Mouse (Mus musculus) heart, embryonic 16.5 days (tissue): ENCODE results near the gene Frmd7. TPM values are rescaled to one million over a fixed set of nuclear protein-coding genes. Genes with fewer than 3 reads are reported as not detected.

ENCODE experiments used
- ATAC-seq: fragments of 200-750 bp; cut with Nextera tagmentation; replicated peaks from 2 replicates; pipeline ENCODE4 v1.8.0; 2017; ENCODE audit warnings: moderate number of reproducible peaks; ENCODE audit not compliant: insufficient read depth, low FRiP score; ENCODE audit errors: extremely low read depth
- H3K27ac ChIP-seq: fragments of 300-500 bp; sonication (generic); 2 replicates; pipeline ENCODE4 v1.5.1; 2014; ENCODE audit warnings: mild to moderate bottlenecking, low read length, control low read depth, moderate library complexity
- H3K27me3 ChIP-seq: fragments of 300-500 bp; sonication (generic); 2 replicates; pipeline ENCODE4 v1.6.1; 2014; ENCODE audit warnings: low read length, mixed read lengths; ENCODE audit not compliant: control insufficient read depth, insufficient read depth
- H3K36me3 ChIP-seq: fragments of 300-500 bp; sonication (generic); 2 replicates; pipeline ENCODE4 v1.6.1; 2014; ENCODE audit not compliant: control insufficient read depth, insufficient read depth
- H3K4me1 ChIP-seq: fragments of 300-500 bp; sonication (generic); 2 replicates; pipeline ENCODE4 v1.6.1; 2014; ENCODE audit warnings: low read length, mixed read lengths; ENCODE audit not compliant: control insufficient read depth, insufficient read depth
- H3K4me2 ChIP-seq: fragments of 300-500 bp; sonication (generic); 2 replicates; pipeline ENCODE4 v1.6.1; 2014; ENCODE audit warnings: low read depth, mild to moderate bottlenecking, control low read depth, low read length
- H3K4me3 ChIP-seq: fragments of 300-500 bp; sonication (generic); 2 replicates; pipeline ENCODE4 v1.5.1; 2014; ENCODE audit warnings: mild to moderate bottlenecking, control low read depth, low read length
- H3K9ac ChIP-seq: fragments of 300-500 bp; sonication (generic); 2 replicates; pipeline ENCODE4 v1.6.1; 2014; ENCODE audit warnings: low read length, control low read depth
- H3K9me3 ChIP-seq: fragments of 300-500 bp; sonication (generic); replicated peaks from 2 replicates; pipeline ENCODE4 v1.6.1; 2016; ENCODE audit warnings: low read length; ENCODE audit not compliant: control insufficient read depth
- WGBS: fragments of 180-500 bp; shearing (Covaris S2); extraction: QIAGEN DNeasy Blood & Tissue Kit; methylation state at CpG from one replicate; pipeline ENCODE4 v1.1.7; 2014; 5-methylcytosine and 5-hydroxymethylcytosine counted together
- polyA plus RNA-seq: library from polyadenylated mRNA; unstranded; fragments of >200 nt; fragmentation: Nextera tagmentation; extraction: Ambion mirVana; gene quantifications from 2 replicates; pipeline ENCODE4 v1.2.1, GENCODE M21; 2015

Frmd7 gene
- polyA plus RNA-seq = 0.09 and 0.21 TPM in 2 replicates

DNA sequence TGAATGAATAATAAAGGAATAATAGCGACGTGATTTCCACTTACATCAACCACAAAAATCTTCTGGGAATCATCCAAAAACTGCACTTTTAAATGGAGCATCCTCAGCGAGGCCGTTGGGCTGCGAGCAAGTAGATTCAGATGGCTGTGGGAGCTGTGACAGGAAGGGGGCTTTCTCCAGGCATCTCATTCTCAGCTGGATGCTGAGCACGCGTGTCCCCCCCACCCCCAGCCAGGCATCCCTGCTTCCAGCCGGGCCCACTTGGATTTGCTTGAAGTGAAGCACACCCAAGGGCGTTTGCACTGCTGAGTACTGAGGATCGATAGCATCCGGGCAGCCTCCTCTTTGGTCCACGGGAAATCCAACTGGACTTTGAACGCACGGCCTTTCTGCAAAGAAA, at the start of gene Frmd7:
Gene Frmd7, minus strand, starts transcription at position 101 of the 400 bp plus-strand sequence.
- no peak within 1 kb of the TSS for H3K4me2 ChIP-seq
- H3K27ac ChIP-seq = no peak within 1 kb of the TSS
- H3K9me3 ChIP-seq = no peaks in the 10 kb centered on the region
- 75% methylated on average over 14 of the region's 14 CpGs for WGBS
- ATAC-seq = no peak
- no peak within 1 kb of the TSS for H3K4me3 ChIP-seq
- no peak within 1 kb of the TSS for H3K9ac ChIP-seq
- no peaks in the 10 kb centered on the region for H3K4me1 ChIP-seq
- H3K27me3 ChIP-seq = no peaks in the 10 kb centered on the region
- H3K36me3 ChIP-seq = no peaks in the 10 kb centered on the region

DNA sequence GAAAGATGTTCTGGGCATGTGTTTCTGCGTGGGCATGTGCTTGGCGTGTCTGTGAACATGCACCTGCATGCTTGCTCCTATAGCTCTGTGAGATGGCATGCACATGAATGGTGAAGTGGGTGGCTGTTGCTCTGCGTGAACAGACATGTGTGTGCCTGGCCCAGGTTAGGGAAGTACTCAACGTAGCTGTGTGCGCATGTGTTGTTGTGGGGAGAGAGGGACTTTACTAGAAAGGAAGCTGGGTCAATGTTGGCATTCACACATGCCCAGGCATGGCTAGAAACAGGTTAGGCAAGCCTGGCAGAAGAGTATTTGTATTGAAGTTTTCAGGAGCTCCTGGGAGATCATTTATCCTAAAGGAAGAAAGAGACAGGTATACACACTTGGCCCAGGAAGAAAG, 48.8 kb upstream of the Frmd7 start:
- H3K9ac ChIP-seq = no peak overlapping the region
- H3K27ac ChIP-seq = no peak overlapping the region
- ATAC-seq = no peak
- no peaks in the 10 kb centered on the region for H3K4me1 ChIP-seq
- H3K4me3 ChIP-seq = no peak overlapping the region
- WGBS = 88% methylated on average over 5 of the region's 5 CpGs
- no peaks in the 10 kb centered on the region for H3K36me3 ChIP-seq
- H3K9me3 ChIP-seq = no peaks in the 10 kb centered on the region
- no peak overlapping the region for H3K4me2 ChIP-seq
- H3K27me3 ChIP-seq = no peaks in the 10 kb centered on the region

DNA sequence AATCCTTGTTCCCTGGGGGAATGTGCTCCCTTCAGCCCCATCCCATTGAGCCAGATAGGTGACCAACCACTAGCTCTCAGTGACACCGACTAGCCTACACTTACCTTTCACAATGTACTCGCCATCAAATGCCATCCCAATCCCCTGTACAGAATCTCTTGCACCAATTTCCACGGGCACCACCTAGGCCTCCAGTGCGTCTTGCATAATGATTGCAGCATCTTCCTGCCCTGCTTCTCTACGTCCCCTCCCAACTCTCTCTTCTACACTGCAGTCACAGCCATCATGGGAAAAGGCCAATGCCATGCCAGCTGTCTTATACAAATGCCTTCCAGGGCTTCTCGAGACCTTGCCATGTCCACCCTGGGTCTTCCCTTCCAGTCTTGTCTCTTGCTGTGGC, 47.4 kb upstream of the Frmd7 start:
- Histone ChIP-seq H3K9me3 (no peaks in the 10 kb centered on the region), H3K4me3 (no peak overlapping the region), H3K4me1 (no peaks in the 10 kb centered on the region), H3K36me3 (no peaks in the 10 kb centered on the region), H3K4me2 (no peak overlapping the region), H3K9ac (no peak overlapping the region), H3K27ac (no peak overlapping the region), H3K27me3 (no peaks in the 10 kb centered on the region)
- WGBS = 83% methylated on average over 6 of the region's 6 CpGs
- ATAC-seq = no peak

DNA sequence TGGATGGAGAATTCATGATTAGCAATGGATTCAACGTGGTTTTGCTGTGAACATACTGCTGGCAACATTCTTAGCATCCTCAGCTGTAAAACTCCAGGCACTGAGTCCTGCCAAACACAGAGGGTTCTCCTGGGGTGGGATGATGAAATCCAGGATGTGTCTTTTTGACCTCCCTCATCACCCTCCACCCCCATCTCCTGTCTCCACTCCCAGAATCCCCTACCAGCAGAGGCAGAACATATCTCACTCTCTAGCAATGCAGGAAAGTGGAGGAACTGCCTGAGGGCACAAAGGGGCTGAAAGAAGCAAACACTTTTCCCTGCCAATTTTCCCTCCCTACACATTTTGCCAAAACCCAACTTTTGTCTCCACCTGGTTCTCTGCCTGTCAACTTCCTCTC, 46.1 kb upstream of the Frmd7 start:
- ATAC-seq = no peak
- Histone ChIP-seq H3K4me1 (no peaks in the 10 kb centered on the region), H3K9ac (no peak overlapping the region), H3K4me2 (no peak overlapping the region), H3K36me3 (no peaks in the 10 kb centered on the region), H3K9me3 (no peaks in the 10 kb centered on the region), H3K27ac (no peak overlapping the region), H3K4me3 (no peak overlapping the region), H3K27me3 (no peaks in the 10 kb centered on the region)
- 18% methylated on average over 1 of the region's 1 CpGs for WGBS

DNA sequence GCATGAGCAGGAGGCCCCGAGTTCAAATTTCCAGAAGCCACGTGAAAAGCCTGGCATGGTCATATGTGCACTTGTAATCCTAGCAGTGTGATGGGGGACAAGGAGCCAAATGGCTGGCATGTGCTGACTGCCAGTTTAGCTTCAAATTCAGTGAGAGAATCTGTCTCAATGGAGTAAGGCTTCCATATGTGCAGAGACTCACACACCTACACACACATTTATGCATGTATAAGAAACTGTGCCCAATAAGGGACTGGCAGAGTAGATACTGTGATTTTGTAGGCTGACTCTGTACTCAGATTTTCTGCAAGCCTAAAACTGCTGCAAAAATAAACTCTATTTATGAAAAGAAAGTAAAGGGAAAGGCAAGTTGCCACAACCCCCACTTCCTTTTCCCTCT, 35.9 kb upstream of the Frmd7 start:
- Histone ChIP-seq H3K27me3 (no peaks in the 10 kb centered on the region), H3K27ac (no peak overlapping the region), H3K4me3 (no peak overlapping the region), H3K9me3 (no peaks in the 10 kb centered on the region), H3K36me3 (no peaks in the 10 kb centered on the region), H3K9ac (no peak overlapping the region), H3K4me1 (no peaks in the 10 kb centered on the region), H3K4me2 (no peak overlapping the region)
- ATAC-seq = no peak
- WGBS = 83% methylated on average over 2 of the region's 2 CpGs

DNA sequence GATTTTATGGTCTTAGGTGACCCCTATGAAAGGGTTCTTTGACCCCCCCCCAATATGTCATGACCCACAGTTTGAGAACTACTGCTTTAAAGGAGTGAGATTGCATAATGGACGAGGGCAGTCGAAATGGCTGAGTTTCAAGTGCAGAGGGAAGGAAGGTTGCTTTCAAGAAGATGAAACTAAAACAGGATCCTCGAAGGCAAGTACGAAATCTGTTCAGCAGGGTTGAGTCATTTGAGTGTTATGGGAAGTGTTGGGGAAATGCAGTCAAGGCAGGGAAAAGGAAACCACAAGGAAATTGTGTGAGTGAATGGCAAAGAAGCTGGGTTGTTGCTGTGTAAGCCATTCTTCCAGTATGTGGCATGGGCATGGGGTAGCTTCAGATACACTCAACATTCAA, 29.6 kb upstream of the Frmd7 start:
- WGBS = 84% methylated on average over 4 of the region's 4 CpGs
- no peak overlapping the region for H3K4me2 ChIP-seq
- H3K4me3 ChIP-seq = no peak overlapping the region
- H3K9ac ChIP-seq = no peak overlapping the region
- no peaks in the 10 kb centered on the region for H3K36me3 ChIP-seq
- H3K27me3 ChIP-seq = no peaks in the 10 kb centered on the region
- ATAC-seq = no peak
- no peaks in the 10 kb centered on the region for H3K9me3 ChIP-seq
- H3K27ac ChIP-seq = no peak overlapping the region
- H3K4me1 ChIP-seq = no peaks in the 10 kb centered on the region; the same call in 1 of the 2 replicates

DNA sequence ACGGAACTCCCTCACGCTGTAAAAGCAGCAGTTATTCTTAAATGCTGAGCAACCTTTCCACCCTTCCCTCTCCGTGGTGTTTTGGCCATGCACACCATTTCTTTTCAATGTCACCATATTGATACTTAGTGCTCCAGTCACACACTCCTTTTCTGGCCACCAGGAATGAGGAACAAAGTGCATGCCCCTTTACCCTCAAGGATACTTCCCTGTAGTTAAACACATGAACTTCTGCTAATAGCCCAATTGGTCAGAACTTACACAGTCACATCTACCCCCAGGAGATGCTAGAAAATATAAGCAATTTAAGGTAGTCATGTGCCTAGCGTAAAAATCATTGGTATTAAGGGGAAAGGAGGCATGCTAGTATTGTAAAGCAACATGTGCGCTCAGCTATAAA, 27.4 kb upstream of the Frmd7 start:
- no peak for ATAC-seq
- Histone ChIP-seq H3K27ac (no peak overlapping the region), H3K27me3 (no peaks in the 10 kb centered on the region), H3K36me3 (no peaks in the 10 kb centered on the region), H3K9ac (no peak overlapping the region), H3K9me3 (no peaks in the 10 kb centered on the region), H3K4me2 (no peak overlapping the region), H3K4me3 (no peak overlapping the region), H3K4me1 (no peaks in the 10 kb centered on the region; the same call in 1 of the 2 replicates)
- 84% methylated on average over 5 of the region's 5 CpGs for WGBS

DNA sequence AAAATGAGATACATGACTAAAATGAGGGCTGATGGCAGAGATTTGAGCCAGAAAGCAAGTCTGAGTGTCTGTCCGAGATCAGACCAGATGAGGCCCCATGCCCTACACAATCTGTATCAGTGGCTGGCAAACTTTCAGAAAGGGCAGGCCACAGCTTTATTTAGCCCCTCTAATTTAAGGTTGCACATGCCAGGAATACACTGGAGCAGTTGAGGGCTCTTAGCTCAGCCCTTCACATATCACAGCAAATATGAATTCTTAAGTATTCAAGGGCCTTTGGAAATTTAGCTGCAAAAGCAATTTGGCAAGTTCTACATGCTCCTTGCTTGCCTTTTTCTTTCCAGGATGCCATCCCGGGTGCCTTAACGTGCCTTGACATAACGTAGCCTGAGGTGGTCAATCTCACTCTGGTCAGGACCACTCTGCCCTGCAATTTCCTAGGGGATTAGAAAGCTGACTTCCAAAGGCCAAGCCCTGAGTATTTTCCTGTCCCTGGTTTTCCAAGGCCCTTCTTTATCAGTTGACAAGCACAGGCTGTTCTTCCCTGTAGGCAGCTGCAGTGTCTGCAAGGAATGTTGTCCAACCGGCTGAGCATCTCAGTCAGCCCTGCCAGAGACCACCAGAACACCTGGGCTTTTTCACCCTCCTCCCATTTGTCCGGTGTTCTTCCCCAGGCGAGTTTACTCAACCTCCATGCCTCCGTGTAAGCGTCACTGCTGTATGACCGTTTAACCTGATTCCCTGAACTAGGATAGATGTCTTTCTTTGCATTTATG, 25.8 kb upstream of the Frmd7 start:
- no peak overlapping the region for H3K4me3 ChIP-seq
- 38% methylated on average over 10 of the region's 10 CpGs for WGBS
- H3K9ac ChIP-seq = no peak overlapping the region
- no peak overlapping the region for H3K4me2 ChIP-seq
- H3K27ac ChIP-seq = peak overlapping the region; percentile 85
- ATAC-seq = peak; percentile 69
- H3K27me3 ChIP-seq = no peaks in the 10 kb centered on the region
- no peaks in the 10 kb centered on the region for H3K9me3 ChIP-seq
- no peaks in the 10 kb centered on the region; the same call in 1 of the 2 replicates for H3K4me1 ChIP-seq
- no peaks in the 10 kb centered on the region for H3K36me3 ChIP-seq

DNA sequence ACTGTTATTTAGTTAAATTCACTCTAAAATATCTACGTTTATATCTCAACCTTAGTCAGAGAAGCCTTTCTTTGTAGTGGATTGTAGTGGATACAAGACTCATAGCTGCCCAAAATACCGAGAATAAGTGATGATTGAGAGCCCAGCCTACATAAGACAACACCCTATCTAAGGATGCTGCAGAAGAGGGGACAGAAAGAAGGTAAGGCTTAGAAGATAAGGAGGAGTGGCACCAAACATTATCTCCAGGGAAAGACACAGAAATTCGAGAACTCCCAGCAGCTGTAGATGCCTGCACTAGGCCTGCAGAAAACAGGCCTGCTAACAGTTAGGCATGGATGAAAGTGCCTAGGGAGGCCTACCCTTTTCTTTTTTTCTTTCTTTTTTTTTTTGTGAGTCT, 22.6 kb upstream of the Frmd7 start:
- no peak overlapping the region for H3K4me2 ChIP-seq
- no peak overlapping the region for H3K4me3 ChIP-seq
- H3K36me3 ChIP-seq = no peaks in the 10 kb centered on the region
- H3K27ac ChIP-seq = no peak overlapping the region
- ATAC-seq = no peak
- H3K9me3 ChIP-seq = no peaks in the 10 kb centered on the region
- WGBS = 61% methylated on average over 3 of the region's 3 CpGs
- no peaks in the 10 kb centered on the region for H3K27me3 ChIP-seq
- H3K4me1 ChIP-seq = no peaks in the 10 kb centered on the region; the same call in 1 of the 2 replicates
- no peak overlapping the region for H3K9ac ChIP-seq
